Mouse (Mus musculus) lung, adult 2 months (tissue): ENCODE measurements around the gene Fbxo41. TPM values are rescaled to one million over a fixed set of nuclear protein-coding genes. Genes with fewer than 3 reads are reported as not detected.

Source experiments
- DNase-seq: peaks from one replicate; pipeline ENCODE4 v3.0.0; 2022
- H3K4me1 ChIP-seq: fragments of 200-500 bp; 2 replicates; pipeline ENCODE4 v1.6.1; 2011; ENCODE audit warnings: low read length; ENCODE audit not compliant: control insufficient read depth, insufficient read depth
- H3K4me3 ChIP-seq: fragments of 200-500 bp; replicated peaks from 2 replicates; pipeline ENCODE3; 2011; ENCODE audit warnings: low read depth, mild to moderate bottlenecking, control low read depth, low read length; ENCODE audit errors: extremely low read depth
- CTCF ChIP-seq: fragments of 200-500 bp; IDR thresholded peaks from 2 replicates; pipeline ENCODE4 v1.5.1; 2011; ENCODE audit warnings: mild to moderate bottlenecking, low read length, control low read depth; ENCODE audit not compliant: insufficient read depth
- POLR2A ChIP-seq: fragments of 200-500 bp; IDR thresholded peaks from 2 replicates; pipeline ENCODE4 v1.6.1; 2011; ENCODE audit warnings: low read depth, mild to moderate bottlenecking, control low read depth, low read length, borderline replicate concordance; ENCODE audit errors: extremely low read depth
- WGBS: fragments of 180-500 bp; shearing (Covaris S2); methylation state at CpG from one replicate; pipeline ENCODE4 v1.1.7; 2018; 5-methylcytosine and 5-hydroxymethylcytosine counted together
- polyA plus RNA-seq: library from polyadenylated mRNA; depleted of rRNA; stranded (reverse); fragments of >200 nt; gene quantifications from 2 replicates; pipeline ENCODE4 v1.2.3, GENCODE M21; 2012; rRNA removed

The Fbxo41 gene
- 0.07 and 0.09 TPM in 2 replicates for polyA plus RNA-seq

- under 1% methylated on average over 19 of the region's 22 CpGs for WGBS
- no peaks in the 10 kb centered on the region for H3K4me1 ChIP-seq
- TF ChIP-seq POLR2A, result no peak
- no peak for TF ChIP-seq CTCF
- no peak within 1 kb of the TSS for H3K4me3 ChIP-seq
- DNase-seq, result no peak
Observed at GRCm38 (mm10) chr6:85502911-85503250, at the start of gene Fbxo41. Gene Fbxo41 (minus strand): TSS chr6:85502994.

DNA sequence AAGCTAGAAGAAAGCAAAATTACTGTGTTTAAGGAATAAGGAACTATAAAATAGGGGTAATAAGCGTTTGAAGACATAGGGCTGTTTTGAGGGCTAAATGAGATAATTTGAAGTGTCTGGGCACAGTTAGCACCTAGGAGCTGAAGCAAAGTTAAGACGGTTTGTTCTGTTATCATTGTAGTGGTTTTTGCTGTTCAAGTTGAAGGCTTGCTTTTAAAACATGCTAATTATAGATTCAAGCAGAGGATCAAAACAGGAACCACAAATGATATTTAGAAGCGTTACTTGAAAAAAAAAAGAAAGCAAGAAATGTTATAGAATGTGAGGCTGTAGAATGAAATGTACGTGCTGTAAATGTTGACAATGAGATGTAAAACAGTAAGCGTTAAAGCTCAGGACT is 44.8 kb upstream of the Fbxo41 start:
- whole genome bisulfite sequencing, result 71% methylated on average over 5 of the region's 5 CpGs
- no peaks in the 10 kb centered on the region for H3K4me1 ChIP-seq
- TF ChIP-seq POLR2A (no peak), CTCF (no peak)
- no peak overlapping the region for H3K4me3 ChIP-seq
- DNase-seq, result no peak

GRCm38 (mm10) chr6:85544251-85544881 is 41.6 kb upstream of the Fbxo41 start:
- 73% methylated on average over 13 of the region's 13 CpGs for WGBS
- no peak for DNase-seq
- Histone ChIP-seq H3K4me1 (no peaks in the 10 kb centered on the region), H3K4me3 (no peak overlapping the region)
- no peak for TF ChIP-seq POLR2A
- no peak for TF ChIP-seq CTCF

- Histone ChIP-seq H3K4me1 (no peaks in the 10 kb centered on the region), H3K4me3 (no peak overlapping the region)
- no peak for DNase-seq
- TF ChIP-seq CTCF, result no peak
- TF ChIP-seq POLR2A, result no peak
- 64% methylated on average over 10 of the region's 10 CpGs for WGBS
Observed at GRCm38 (mm10) chr6:85543351-85544175, 40.8 kb upstream of the Fbxo41 start.

GRCm38 (mm10) chr6:85522825-85523224 is 20.0 kb upstream of the Fbxo41 start:
- Histone ChIP-seq H3K4me1 (no peaks in the 10 kb centered on the region), H3K4me3 (no peak overlapping the region)
- TF ChIP-seq CTCF, result no peak
- TF ChIP-seq POLR2A, result no peak
- DNase-seq, result no peak
- WGBS, result 68% methylated on average over 2 of the region's 2 CpGs

DNA sequence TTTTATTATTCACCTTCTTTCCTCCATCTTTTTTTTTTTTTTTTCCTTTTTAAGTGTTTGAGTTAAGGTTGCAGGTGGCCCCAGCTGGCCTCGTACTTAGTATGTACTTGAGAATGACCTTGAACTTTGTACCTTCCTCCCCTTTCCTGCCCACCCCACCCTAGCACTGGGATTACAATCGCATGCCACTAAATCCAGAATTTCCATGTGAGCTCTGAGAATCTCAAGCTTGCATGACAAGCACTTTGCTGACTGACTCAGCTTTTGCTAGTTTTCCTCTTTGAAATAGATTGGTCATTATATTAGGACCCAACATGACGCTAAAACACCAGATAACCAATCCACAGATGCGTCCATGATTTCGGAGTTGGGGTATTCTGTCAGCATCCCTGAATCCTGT is 19.2 kb upstream of the Fbxo41 start:
- 72% methylated on average over 5 of the region's 5 CpGs for WGBS
- no peak for TF ChIP-seq CTCF
- TF ChIP-seq POLR2A, result no peak

GRCm38 (mm10) chr6:85518091-85518693 is 15.4 kb upstream of the Fbxo41 start:
- DNase-seq, result no peak
- WGBS, result 53% methylated on average over 5 of the region's 5 CpGs
- no peak for TF ChIP-seq POLR2A
- no peak for TF ChIP-seq CTCF
- Histone ChIP-seq H3K4me1 (no peaks in the 10 kb centered on the region), H3K4me3 (no peak overlapping the region)

More for the DNA sequence above, 19.2 kb upstream of the Fbxo41 start:
- H3K4me3 ChIP-seq, result no peak overlapping the region
- DNase-seq, result no peak
- no peaks in the 10 kb centered on the region for H3K4me1 ChIP-seq

GRCm38 (mm10) chr6:85515941-85516340 is 13.1 kb upstream of the Fbxo41 start:
- DNase-seq, result no peak
- no peak overlapping the region for H3K4me3 ChIP-seq
- WGBS, result 70% methylated on average over 4 of the region's 4 CpGs
- H3K4me1 ChIP-seq, result no peaks in the 10 kb centered on the region
- TF ChIP-seq CTCF, result no peak
- TF ChIP-seq POLR2A, result no peak

GRCm38 (mm10) chr6:85513531-85513910 is 10.7 kb upstream of the Fbxo41 start, which contains the start of gene Egr4:
Gene Egr4 (minus strand): TSS chr6:85513589.
- no peak within 1 kb of the TSS for H3K4me3 ChIP-seq
- no peaks in the 10 kb centered on the region for H3K4me1 ChIP-seq
- WGBS, result under 1% methylated on average over 38 of the region's 38 CpGs
- DNase-seq, result no peak
- TF ChIP-seq CTCF, result no peak
- no peak for TF ChIP-seq POLR2A
